Mouse (Mus musculus) heart, adult 2 months (tissue): ENCODE results near the gene 1700020L24Rik. TPM values are rescaled to one million over a fixed set of nuclear protein-coding genes. Genes with fewer than 3 reads are reported as not detected.

Experiments used
- DNase-seq, 2 experiments: peaks; one replicate each; pipeline ENCODE4 v3.0.0; 2021
- H3K27ac ChIP-seq: fragments of 200-600 bp; 2 replicates; pipeline ENCODE4 v1.8.1; 2022
- H3K27me3 ChIP-seq: fragments of 200-500 bp; 2 replicates; pipeline ENCODE4 v1.6.1; 2012; ENCODE audit warnings: mild to moderate bottlenecking, low read length, inconsistent platforms, mixed read lengths; ENCODE audit not compliant: control insufficient read depth, insufficient read depth
- H3K36me3 ChIP-seq: fragments of 200-500 bp; 2 replicates; pipeline ENCODE4 v1.6.1; 2012; ENCODE audit warnings: low read length, inconsistent platforms; ENCODE audit not compliant: control insufficient read depth, insufficient read depth
- H3K4me1 ChIP-seq: fragments of 200-500 bp; 2 replicates; pipeline ENCODE4 v1.6.1; 2011; ENCODE audit warnings: low read length; ENCODE audit not compliant: control insufficient read depth, insufficient read depth
- H3K4me3 ChIP-seq: fragments of 200-600 bp; 2 replicates; pipeline ENCODE4 v1.8.1; 2022
- H3K79me2 ChIP-seq: fragments of 200-500 bp; replicated peaks from 2 replicates; pipeline ENCODE4 v1.6.1; 2012; ENCODE audit warnings: mild to moderate bottlenecking, inconsistent platforms, low read length, moderate library complexity, mixed read lengths; ENCODE audit not compliant: control insufficient read depth, insufficient read depth
- H3K9ac ChIP-seq: fragments of 200-500 bp; 2 replicates; pipeline ENCODE4 v1.6.1; 2012; ENCODE audit warnings: low read depth, mild to moderate bottlenecking, control low read depth, inconsistent platforms, low read length, mixed read lengths
- CTCF ChIP-seq: fragments of 200-600 bp; IDR thresholded peaks from 2 replicates; pipeline ENCODE4 v1.8.1; 2022; ENCODE audit warnings: antibody characterized with exemption, mild to moderate bottlenecking, moderate library complexity
- EP300 ChIP-seq: fragments of 200-500 bp; IDR thresholded peaks from 2 replicates; pipeline ENCODE4 v1.6.1; 2011; ENCODE audit warnings: low read depth, low read length, control low read depth; ENCODE audit not compliant: insufficient read depth
- POLR2A ChIP-seq: fragments of 200-500 bp; IDR thresholded peaks from 2 replicates; pipeline ENCODE4 v1.6.1; 2011; ENCODE audit warnings: mild to moderate bottlenecking, low read depth, low read length, control low read depth; ENCODE audit not compliant: insufficient read depth
- WGBS: fragments of 180-500 bp; shearing (Covaris S2); methylation state at CpG from one replicate; pipeline ENCODE4 v1.1.7; 2018; 5-methylcytosine and 5-hydroxymethylcytosine counted together
- intact Hi-C: fragments of 180-260 bp; cut with DNase I; formaldehyde crosslinking; loops from one replicate; pipeline ENCODE4 v1.15.1; 2025
- polyA plus RNA-seq: library from polyadenylated mRNA; depleted of rRNA; stranded (reverse); fragments of >200 nt; gene quantifications from 2 replicates; pipeline ENCODE4 v1.2.3, GENCODE M21; 2012
- total RNA-seq, 2 experiments: library from RNA; stranded (reverse); gene quantifications; 2 replicates each; pipeline ENCODE4 v1.2.3; 2021

The 1700020L24Rik gene
- total and polyA plus RNA-seq, 3 experiments: 0.27 TPM; not detected in 2

GRCm38 (mm10) chr11:83417708-83418107, 19.8 kb upstream of the 1700020L24Rik start:
- Histone ChIP-seq H3K79me2 (0 out of 2 replicates have a peak, but pooled peaks cover 2% of the 10 kb centered on the region), H3K4me3 (no peak overlapping the region), H3K36me3 (no peaks in the 10 kb centered on the region), H3K27ac (no peak overlapping the region), H3K4me1 (peaks cover 1% of the 10 kb centered on the region; the same call in 1 of the 2 replicates), H3K27me3 (peaks cover 3% of the 10 kb centered on the region; the same call in 1 of the 2 replicates), H3K9ac (no peak overlapping the region)
- TF ChIP-seq EP300: no peak
- no peak for TF ChIP-seq POLR2A
- TF ChIP-seq CTCF: no peak
- intact Hi-C loops: loop anchor here (5.0 kb wide), 1 partner anchor 40 kb away; no protein-coding TSS in a partner anchor
- 78% methylated on average over 7 of the region's 7 CpGs for WGBS
- no peak for DNase-seq

GRCm38 (mm10) chr11:83418566-83418965, 18.9 kb upstream of the 1700020L24Rik start:
- Histone ChIP-seq H3K4me1 (peaks cover 1% of the 10 kb centered on the region; the same call in 1 of the 2 replicates), H3K4me3 (no peak overlapping the region), H3K79me2 (0 out of 2 replicates have a peak, but pooled peaks cover 2% of the 10 kb centered on the region), H3K36me3 (no peaks in the 10 kb centered on the region), H3K27me3 (peaks cover 3% of the 10 kb centered on the region; the same call in 1 of the 2 replicates), H3K27ac (no peak overlapping the region), H3K9ac (no peak overlapping the region)
- 0 out of 2 replicates have a peak, but pooled peaks have one; percentile 15 for TF ChIP-seq EP300
- TF ChIP-seq CTCF: peak; percentile 34
- no peak for TF ChIP-seq POLR2A
- intact Hi-C loops: loop anchor here (5.0 kb wide), 1 partner anchor 41 kb away; no protein-coding TSS in a partner anchor
- WGBS: 13% methylated on average over 38 of the region's 38 CpGs
- DNase-seq: no peak

- intact Hi-C loops: loop anchor here (5.0 kb wide), 1 partner anchor 363 kb away; no protein-coding TSS in a partner anchor
- Histone ChIP-seq H3K27ac (no peak overlapping the region), H3K4me1 (peaks cover 1% of the 10 kb centered on the region; the same call in 1 of the 2 replicates), H3K79me2 (0 out of 2 replicates have a peak, but pooled peaks cover 2% of the 10 kb centered on the region), H3K9ac (no peak overlapping the region), H3K36me3 (no peaks in the 10 kb centered on the region), H3K4me3 (no peak overlapping the region), H3K27me3 (peaks cover 3% of the 10 kb centered on the region; the same call in 1 of the 2 replicates)
- 42% methylated on average over 4 of the region's 4 CpGs for WGBS
- no peak for DNase-seq
- no peak for TF ChIP-seq POLR2A
- TF ChIP-seq EP300: no peak
- peak; percentile 50 for TF ChIP-seq CTCF
Measured at GRCm38 (mm10) chr11:83420338-83420737, 17.1 kb upstream of the 1700020L24Rik start.

- peak; percentile 54 to 67 for DNase-seq
- 3% methylated on average over 9 of the region's 9 CpGs for WGBS
- no peak for TF ChIP-seq EP300
- no peak for TF ChIP-seq CTCF
- no peak for TF ChIP-seq POLR2A
Measured at GRCm38 (mm10) chr11:83421305-83421704, 16.2 kb upstream of the 1700020L24Rik start.

GRCm38 (mm10) chr11:83424681-83425080, 12.8 kb upstream of the 1700020L24Rik start:
- intact Hi-C loops: loop anchor here (1.0 to 5.0 kb wide), 3 partner anchors 67 to 367 kb away; no protein-coding TSS in a partner anchor
- H3K27ac ChIP-seq: no peak overlapping the region
- no peaks in the 10 kb centered on the region for H3K36me3 ChIP-seq
- TF ChIP-seq CTCF (peak; percentile 96), POLR2A (no peak), EP300 (peak; percentile 84; the same call in 1 of the 2 replicates)
- H3K27me3 ChIP-seq: peaks cover 3% of the 10 kb centered on the region
- no peak overlapping the region for H3K9ac ChIP-seq
- H3K4me1 ChIP-seq: no peaks in the 10 kb centered on the region
- no peaks in the 10 kb centered on the region for H3K79me2 ChIP-seq
- no peak overlapping the region for H3K4me3 ChIP-seq
- 8% methylated on average over 8 of the region's 8 CpGs for WGBS
- peak; percentile 50 to 75 for DNase-seq

More at GRCm38 (mm10) chr11:83421305-83421704, 16.2 kb upstream of the 1700020L24Rik start:
- Histone ChIP-seq H3K27me3 (peaks cover 3% of the 10 kb centered on the region; the same call in 1 of the 2 replicates), H3K79me2 (0 out of 2 replicates have a peak, but pooled peaks cover 2% of the 10 kb centered on the region), H3K4me3 (no peak overlapping the region), H3K9ac (no peak overlapping the region), H3K27ac (no peak overlapping the region), H3K36me3 (no peaks in the 10 kb centered on the region), H3K4me1 (peaks cover 1% of the 10 kb centered on the region; the same call in 1 of the 2 replicates)
- intact Hi-C loops: loop anchor here (5.0 kb wide), 1 partner anchor 364 kb away; no protein-coding TSS in a partner anchor

GRCm38 (mm10) chr11:83426964-83427363, 10.5 kb upstream of the 1700020L24Rik start:
- DNase-seq: no peak
- no peak overlapping the region for H3K4me3 ChIP-seq
- H3K27me3 ChIP-seq: peaks cover 3% of the 10 kb centered on the region
- H3K4me1 ChIP-seq: no peaks in the 10 kb centered on the region
- intact Hi-C loops: no loop called here
- H3K27ac ChIP-seq: no peak overlapping the region
- H3K36me3 ChIP-seq: no peaks in the 10 kb centered on the region
- no peak overlapping the region for H3K9ac ChIP-seq
- WGBS: 23% methylated on average over 16 of the region's 17 CpGs
- no peak for TF ChIP-seq CTCF
- no peak for TF ChIP-seq POLR2A
- no peak for TF ChIP-seq EP300
- H3K79me2 ChIP-seq: no peaks in the 10 kb centered on the region
